Mouse (Mus musculus) C2C12 (cell line): ENCODE measurements around the gene Vps18.

ENCODE experiments used
- CEBPB ChIP-seq: IDR thresholded peaks from one replicate; pipeline ENCODE4 v1.6.1; 2011; ENCODE audit warnings: low read depth, mild to moderate bottlenecking, control low read depth, moderate library complexity
- CTCF ChIP-seq: IDR thresholded peaks from one replicate; pipeline ENCODE4 v1.5.1; 2011; ENCODE audit not compliant: control insufficient read depth, insufficient read depth, insufficient read length
- FOSL1 ChIP-seq: IDR thresholded peaks from one replicate; pipeline ENCODE4 v1.8.0; 2011; ENCODE audit warnings: mild to moderate bottlenecking, low read length; ENCODE audit not compliant: poor library complexity, insufficient read depth, severe bottlenecking
- MAX ChIP-seq: IDR thresholded peaks from one replicate; pipeline ENCODE4 v1.6.1; 2011; ENCODE audit warnings: mild to moderate bottlenecking, control low read depth
- MYOD1 ChIP-seq: IDR thresholded peaks from one replicate; pipeline ENCODE4 v1.6.1; 2011; ENCODE audit warnings: low read depth; ENCODE audit not compliant: control insufficient read depth, insufficient read length
- USF1 ChIP-seq: IDR thresholded peaks from one replicate; pipeline ENCODE4 v1.6.1; 2011; ENCODE audit warnings: low read depth, mild to moderate bottlenecking, control low read depth, moderate library complexity

DNA sequence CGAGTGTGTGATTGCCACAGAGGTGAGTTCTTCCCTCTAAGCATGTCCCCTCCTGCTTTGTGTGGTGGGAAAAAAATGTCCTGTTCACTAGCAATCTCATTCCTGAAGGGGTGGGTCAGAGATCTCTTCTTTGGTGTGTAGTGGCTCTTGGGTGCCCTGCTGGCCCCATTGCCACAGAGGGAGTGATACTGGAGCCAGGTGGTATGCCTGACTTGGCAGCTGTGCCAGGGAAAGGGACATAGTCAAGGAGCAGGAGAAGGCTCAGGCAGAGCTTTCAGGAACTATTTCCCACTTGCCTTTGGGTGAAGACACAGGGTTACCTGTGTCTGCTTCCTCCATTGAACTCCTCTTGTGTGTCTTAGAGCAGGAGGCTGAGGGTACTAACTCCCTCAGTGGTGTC, 45.6 kb downstream of the Vps18 start:
- TF ChIP-seq CTCF, result no peak
- TF ChIP-seq USF1, result no peak
- TF ChIP-seq MYOD1, result no peak
- no peak for TF ChIP-seq CEBPB
- no peak for TF ChIP-seq MAX
- TF ChIP-seq FOSL1, result no peak
